Mouse (Mus musculus) myocyte (in vitro differentiated cells): ENCODE data around the gene Akt1s1.

Experiments used
- E2F4 ChIP-seq: IDR thresholded peaks from one replicate; pipeline ENCODE4 v1.6.1; 2011; ENCODE audit warnings: mild to moderate bottlenecking, control low read depth, moderate library complexity; ENCODE audit not compliant: insufficient read depth
- MAX ChIP-seq: IDR thresholded peaks from one replicate; pipeline ENCODE4 v1.6.1; 2011; ENCODE audit warnings: low read depth, mild to moderate bottlenecking, control low read depth
- MYOG ChIP-seq, 3 experiments: IDR thresholded peaks; one replicate each; pipeline ENCODE4 v1.6.1; 2011; ENCODE audit warnings: control low read depth in 2 of 3, low read depth in 2 of 3, mild to moderate bottlenecking in 2 of 3; ENCODE audit not compliant: insufficient read length in 2 of 3, control insufficient read depth in 1 of 3, insufficient read depth in 1 of 3
- POLR2A ChIP-seq: IDR thresholded peaks from one replicate; pipeline ENCODE4 v1.6.1; 2011; ENCODE audit warnings: low read depth, mild to moderate bottlenecking, control low read depth, moderate library complexity; ENCODE audit not compliant: insufficient read length
- REST ChIP-seq: IDR thresholded peaks from one replicate; pipeline ENCODE4 v1.6.1; 2011; ENCODE audit warnings: mild to moderate bottlenecking, control low read depth, moderate library complexity; ENCODE audit not compliant: insufficient read depth, insufficient read length
- SRF ChIP-seq: IDR thresholded peaks from one replicate; pipeline ENCODE4 v1.6.1; 2011; ENCODE audit warnings: low read depth; ENCODE audit not compliant: control insufficient read depth, insufficient read length
- TCF12 ChIP-seq: IDR thresholded peaks from one replicate; pipeline ENCODE4 v1.6.1; 2011; ENCODE audit warnings: mild to moderate bottlenecking, control low read depth; ENCODE audit not compliant: poor library complexity, insufficient read depth, severe bottlenecking

DNA sequence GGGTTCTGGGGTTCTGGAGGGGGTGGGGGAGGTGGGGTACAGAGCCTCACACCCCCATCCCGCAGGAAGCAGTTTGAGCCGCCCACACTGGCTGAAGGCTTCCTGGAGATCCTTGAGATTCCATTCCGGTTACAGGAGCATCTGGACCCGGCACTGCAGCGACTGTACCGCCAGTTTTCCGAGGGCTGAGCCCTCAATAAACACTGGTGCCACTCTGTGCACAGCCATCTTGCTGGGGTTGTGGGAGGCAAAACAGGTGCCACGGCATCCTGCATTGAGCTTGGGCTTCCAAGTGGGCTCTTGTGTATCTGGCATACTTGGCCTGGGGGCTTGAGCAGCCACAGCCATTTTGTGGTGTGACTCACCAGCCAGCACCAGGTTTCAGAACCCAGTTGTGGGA, 13.6 kb downstream of the Akt1s1 start:
- TF ChIP-seq MAX (no peak), SRF (no peak), POLR2A (no peak), REST (no peak), MYOG (IDR thresholded peaks at IDR 0.05; ENCODE audit: control insufficient read depth in 1 of 3, insufficient read depth in 1 of 3, insufficient read length in 2 of 3, low read depth in 2 of 3) (no peak), TCF12 (no peak), E2F4 (no peak)
